Mouse (Mus musculus): ENCODE measurements around the gene Itga9.

DNA sequence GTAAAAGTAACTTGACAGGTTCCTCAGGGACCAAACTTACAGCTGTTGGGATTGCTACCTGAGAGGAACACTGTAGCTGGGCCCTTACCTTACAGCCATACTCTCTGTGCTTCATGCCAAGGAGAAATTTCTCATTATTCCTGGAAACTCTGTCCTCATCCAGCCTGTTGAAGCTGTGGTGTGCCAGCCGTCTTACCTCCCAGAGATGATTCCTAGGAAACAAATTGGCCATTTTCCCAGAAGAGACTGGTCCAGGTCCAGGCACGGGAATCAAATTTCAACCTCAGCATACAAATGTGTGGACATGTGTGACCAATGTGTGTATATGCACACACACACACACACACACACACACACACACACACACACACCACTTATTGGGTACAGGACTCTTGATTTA lies 172.1 kb downstream of the Itga9 start:
- TF ChIP-seq POLR2A (IDR thresholded peaks at IDR 0.05; ENCODE audit: insufficient read depth, low read depth, low read length) (no peak), CTCF (IDR thresholded peaks at IDR 0.05; ENCODE audit: insufficient read depth, low read depth, low read length) (no peak)

Measured in olfactory bulb, adult 2 months (tissue).